Mouse (Mus musculus) heart, embryonic 14.5 days (tissue): ENCODE data around the gene Il1rl1. TPM values are rescaled to one million over a fixed set of nuclear protein-coding genes. Genes with fewer than 3 reads are reported as not detected.

Source experiments
- ATAC-seq: fragments of 200-750 bp; cut with Nextera tagmentation; 2 replicates; pipeline ENCODE4 v1.8.0; 2017; ENCODE audit warnings: low read depth, moderate TSS enrichment; ENCODE audit not compliant: insufficient number of reproducible peaks, insufficient read depth, low FRiP score
- H3K27ac ChIP-seq, 2 experiments: fragments of 200-500 bp in 1 of 2; fragments of 300-500 bp in 1 of 2; sonication (generic) in 1 of 2; replicated peaks in 1 of 2; 2 replicates each; pipeline ENCODE4 v1.5.1; 2012 to 2014; ENCODE audit warnings: low read depth in 2 of 2, low read length in 2 of 2, control low read depth in 1 of 2, mild to moderate bottlenecking in 1 of 2, mixed read lengths in 1 of 2; ENCODE audit not compliant: control insufficient read depth in 1 of 2, insufficient read depth in 1 of 2
- H3K27me3 ChIP-seq: fragments of 300-500 bp; sonication (generic); 2 replicates; pipeline ENCODE4 v1.6.1; 2014; ENCODE audit warnings: mild to moderate bottlenecking, low read length, control low read depth; ENCODE audit not compliant: control insufficient read depth, insufficient read depth
- H3K36me3 ChIP-seq: fragments of 300-500 bp; sonication (generic); 2 replicates; pipeline ENCODE4 v1.6.1; 2014; ENCODE audit warnings: mild to moderate bottlenecking, control low read depth, low read length, mixed read lengths; ENCODE audit not compliant: control insufficient read depth, insufficient read depth
- H3K4me1 ChIP-seq, 2 experiments: fragments of 200-500 bp in 1 of 2; fragments of 300-500 bp in 1 of 2; sonication (generic) in 1 of 2; 2 replicates each; pipeline ENCODE4 v1.6.1; 2012 to 2014; ENCODE audit warnings: low read length in 2 of 2, control low read depth in 1 of 2, mixed read lengths in 1 of 2; ENCODE audit not compliant: control insufficient read depth in 2 of 2, insufficient read depth in 2 of 2
- H3K4me2 ChIP-seq: fragments of 300-500 bp; sonication (generic); 2 replicates; pipeline ENCODE4 v1.6.1; 2014; ENCODE audit warnings: mild to moderate bottlenecking, low read length
- H3K4me3 ChIP-seq, 2 experiments: fragments of 200-500 bp in 1 of 2; fragments of 300-500 bp in 1 of 2; sonication (generic) in 1 of 2; 2 replicates each; pipeline ENCODE4 v1.5.1; 2012 to 2014; ENCODE audit warnings: low read length in 2 of 2, mild to moderate bottlenecking in 2 of 2, control low read depth in 1 of 2, low read depth in 1 of 2, moderate library complexity in 1 of 2; ENCODE audit not compliant: control insufficient read depth in 1 of 2, insufficient read depth in 1 of 2
- H3K9ac ChIP-seq: fragments of 300-500 bp; sonication (generic); 2 replicates; pipeline ENCODE4 v1.6.1; 2014; ENCODE audit warnings: mild to moderate bottlenecking, low read length
- H3K9me3 ChIP-seq: fragments of 300-500 bp; sonication (generic); 2 replicates; pipeline ENCODE4 v1.6.1; 2016; ENCODE audit warnings: low read length, control low read depth; ENCODE audit not compliant: control insufficient read depth
- WGBS: fragments of 180-500 bp; shearing (Covaris S2); extraction: QIAGEN DNeasy Blood & Tissue Kit; methylation state at CpG from one replicate; pipeline ENCODE4 v1.1.7; 2014; 5-methylcytosine and 5-hydroxymethylcytosine counted together
- polyA plus RNA-seq: library from polyadenylated mRNA; unstranded; fragments of >200 nt; fragmentation: Nextera tagmentation; extraction: Ambion mirVana; gene quantifications from 2 replicates; pipeline ENCODE4 v1.2.1, GENCODE M21; 2014

The Il1rl1 gene
- 0.62 and 0.81 TPM in 2 replicates for polyA plus RNA-seq

GRCm38 (mm10) chr1:40428910-40429675 lies at the start of gene Il1rl1:
Gene Il1rl1, plus strand, starts transcription at chr1:40429570.
- WGBS, result 58% methylated on average over 5 of the region's 5 CpGs
- no peaks in the 10 kb centered on the region for H3K4me1 ChIP-seq
- no peaks in the 10 kb centered on the region for H3K27me3 ChIP-seq
- no peak within 1 kb of the TSS for H3K4me2 ChIP-seq
- no peaks in the 10 kb centered on the region for H3K36me3 ChIP-seq
- H3K4me3 ChIP-seq, result no peak within 1 kb of the TSS
- H3K9me3 ChIP-seq, result no peaks in the 10 kb centered on the region
- H3K27ac ChIP-seq, result no peak within 1 kb of the TSS
- no peak within 1 kb of the TSS for H3K9ac ChIP-seq
- no peak for ATAC-seq

- no peak for ATAC-seq
- Histone ChIP-seq H3K9me3 (no peaks in the 10 kb centered on the region), H3K4me1 (no peaks in the 10 kb centered on the region), H3K27me3 (no peaks in the 10 kb centered on the region), H3K36me3 (no peaks in the 10 kb centered on the region), H3K9ac (no peak overlapping the region), H3K4me2 (no peak overlapping the region), H3K27ac (no peak overlapping the region), H3K4me3 (no peak overlapping the region)
- 50% methylated on average over 6 of the region's 6 CpGs for WGBS
Observed at GRCm38 (mm10) chr1:40380111-40380510, 49.3 kb upstream of the Il1rl1 start.

- Histone ChIP-seq H3K4me3 (no peak overlapping the region), H3K4me1 (no peaks in the 10 kb centered on the region), H3K36me3 (no peaks in the 10 kb centered on the region), H3K27ac (no peak overlapping the region), H3K9me3 (no peaks in the 10 kb centered on the region), H3K9ac (no peak overlapping the region), H3K4me2 (no peak overlapping the region), H3K27me3 (no peaks in the 10 kb centered on the region)
- WGBS, result 81% methylated on average over 11 of the region's 11 CpGs
- no peak for ATAC-seq
Observed at GRCm38 (mm10) chr1:40380990-40381389, 48.4 kb upstream of the Il1rl1 start.

GRCm38 (mm10) chr1:40382841-40383240 lies 46.5 kb upstream of the Il1rl1 start:
- WGBS, result 81% methylated on average over 5 of the region's 5 CpGs
- no peak overlapping the region for H3K4me3 ChIP-seq
- H3K27ac ChIP-seq, result no peak overlapping the region
- H3K9me3 ChIP-seq, result no peaks in the 10 kb centered on the region
- H3K4me2 ChIP-seq, result no peak overlapping the region
- H3K4me1 ChIP-seq, result no peaks in the 10 kb centered on the region
- H3K27me3 ChIP-seq, result no peaks in the 10 kb centered on the region
- H3K36me3 ChIP-seq, result no peaks in the 10 kb centered on the region
- no peak overlapping the region for H3K9ac ChIP-seq
- no peak for ATAC-seq

- Histone ChIP-seq H3K36me3 (no peaks in the 10 kb centered on the region), H3K27ac (no peak overlapping the region), H3K4me2 (no peak overlapping the region), H3K4me3 (no peak overlapping the region), H3K9me3 (peaks cover 4% of the 10 kb centered on the region), H3K4me1 (no peaks in the 10 kb centered on the region), H3K9ac (no peak overlapping the region), H3K27me3 (no peaks in the 10 kb centered on the region)
- WGBS, result 80% methylated on average over 8 of the region's 8 CpGs
- no peak for ATAC-seq
Observed at GRCm38 (mm10) chr1:40384931-40385545, 44.3 kb upstream of the Il1rl1 start.

- H3K27ac ChIP-seq, result no peak overlapping the region
- H3K27me3 ChIP-seq, result no peaks in the 10 kb centered on the region
- no peak overlapping the region for H3K4me3 ChIP-seq
- no peak overlapping the region for H3K9ac ChIP-seq
- H3K9me3 ChIP-seq, result peaks cover 4% of the 10 kb centered on the region
- no peak overlapping the region for H3K4me2 ChIP-seq
- no peak for ATAC-seq
- H3K4me1 ChIP-seq, result no peaks in the 10 kb centered on the region
- 79% methylated on average over 3 of the region's 3 CpGs for WGBS
- no peaks in the 10 kb centered on the region for H3K36me3 ChIP-seq
Observed at GRCm38 (mm10) chr1:40391374-40391773, 38.0 kb upstream of the Il1rl1 start.

GRCm38 (mm10) chr1:40392535-40392934 lies 36.8 kb upstream of the Il1rl1 start:
- no peak for ATAC-seq
- no peak overlapping the region for H3K9ac ChIP-seq
- no peaks in the 10 kb centered on the region for H3K4me1 ChIP-seq
- H3K27me3 ChIP-seq, result no peaks in the 10 kb centered on the region
- H3K36me3 ChIP-seq, result no peaks in the 10 kb centered on the region
- peaks cover 4% of the 10 kb centered on the region for H3K9me3 ChIP-seq
- 77% methylated on average over 6 of the region's 6 CpGs for WGBS
- no peak overlapping the region for H3K4me2 ChIP-seq
- no peak overlapping the region for H3K4me3 ChIP-seq
- H3K27ac ChIP-seq, result no peak overlapping the region
